Mouse (Mus musculus) liver, embryonic 14.5 days (tissue): Measurements from ENCODE around the gene 1700034J05Rik.

ENCODE experiments used
- CTCF ChIP-seq: IDR thresholded peaks from 2 replicates; pipeline ENCODE4 v1.5.1; 2016; ENCODE audit warnings: antibody characterized with exemption, low read depth, control low read depth
- EP300 ChIP-seq: IDR thresholded peaks from 2 replicates; pipeline ENCODE4 v1.6.1; 2016; ENCODE audit warnings: antibody characterized with exemption, low read depth

- TF ChIP-seq CTCF: no peak
- TF ChIP-seq EP300: no peak
Measured at GRCm38 (mm10) chr6:146972009-146972408, 17.8 kb upstream of the 1700034J05Rik start.
